Mouse (Mus musculus) right cerebral cortex, postnatal 25 days (tissue): ENCODE data around the gene Gpr146.
"Not testable (repeated sequence)": the region's sequence is repeated elsewhere in the genome, so short reads cannot be mapped to it uniquely, and the experiment has no call there.

Source experiments
- DNase-seq: peaks from one replicate; pipeline ENCODE4 v3.0.0; 2022

Gene Gpr146

GRCm38 (mm10) chr5:139377468-139378270 is at the start of gene Gpr146:
TSS of gene Gpr146 (plus strand) at chr5:139377697.
- DNase-seq: no peak

- DNase-seq: no peak
Measured at GRCm38 (mm10) chr5:139330766-139331165, 46.7 kb upstream of the Gpr146 start.

GRCm38 (mm10) chr5:139331742-139332141 is 45.8 kb upstream of the Gpr146 start:
- peak; percentile 61 for DNase-seq

- no peak for DNase-seq
Measured at GRCm38 (mm10) chr5:139332590-139333272, 44.8 kb upstream of the Gpr146 start.

GRCm38 (mm10) chr5:139333301-139334013 is 44.0 kb upstream of the Gpr146 start:
- no peak for DNase-seq

GRCm38 (mm10) chr5:139334394-139334793 is 43.1 kb upstream of the Gpr146 start:
- not testable (repeated sequence) for DNase-seq

- no peak for DNase-seq
Measured at GRCm38 (mm10) chr5:139335634-139336033, 41.9 kb upstream of the Gpr146 start.

GRCm38 (mm10) chr5:139337826-139338370 is 39.6 kb upstream of the Gpr146 start:
- DNase-seq: no peak

GRCm38 (mm10) chr5:139338403-139338802 is 39.1 kb upstream of the Gpr146 start:
- DNase-seq: no peak

GRCm38 (mm10) chr5:139338891-139339290 is 38.6 kb upstream of the Gpr146 start:
- no peak for DNase-seq

GRCm38 (mm10) chr5:139344021-139344686 is 33.3 kb upstream of the Gpr146 start:
- DNase-seq: peak; percentile 68

GRCm38 (mm10) chr5:139344687-139345363 is 32.7 kb upstream of the Gpr146 start:
- DNase-seq: peak; percentile 88

- no peak for DNase-seq
Measured at GRCm38 (mm10) chr5:139345364-139345714, 32.2 kb upstream of the Gpr146 start.

- no peak for DNase-seq
Measured at GRCm38 (mm10) chr5:139347225-139347624, 30.3 kb upstream of the Gpr146 start.

- no peak for DNase-seq
Measured at GRCm38 (mm10) chr5:139349713-139350112, 27.8 kb upstream of the Gpr146 start.

GRCm38 (mm10) chr5:139351134-139351533 is 26.4 kb upstream of the Gpr146 start, which contains the start of gene Cox19:
TSS of gene Cox19 (minus strand) at chr5:139351418.
- no peak for DNase-seq

- DNase-seq: no peak
Measured at GRCm38 (mm10) chr5:139351628-139352027, 25.9 kb upstream of the Gpr146 start.

GRCm38 (mm10) chr5:139352317-139352716 is 25.2 kb upstream of the Gpr146 start, which contains the start of gene Cyp2w1:
TSS of gene Cyp2w1 (plus strand) at chr5:139352617.
- DNase-seq: no peak

- no peak for DNase-seq
Measured at GRCm38 (mm10) chr5:139353496-139353895, 24.0 kb upstream of the Gpr146 start.

- DNase-seq: no peak
Measured at GRCm38 (mm10) chr5:139353946-139354345, 23.6 kb upstream of the Gpr146 start.

- DNase-seq: peak; percentile 77
Measured at GRCm38 (mm10) chr5:139355235-139355772, 22.2 kb upstream of the Gpr146 start.

- no peak for DNase-seq
Measured at GRCm38 (mm10) chr5:139358653-139359052, 18.8 kb upstream of the Gpr146 start.
